Mouse (Mus musculus): ENCODE results near the gene Gm20517.

Gene Gm20517

GRCm38 (mm10) chr17:47596162-47596838 lies 15.1 kb upstream of the Gm20517 start:
- CTCF ChIA-PET: interaction anchor here (0.6 to 1.1 kb wide), 5 partner anchors 8 to 197 kb away, joined by 3 to 10 read pairs (median 5); no protein-coding TSS in a partner anchor

- CTCF ChIA-PET: interaction anchor here (0.6 kb wide), 1 partner anchor 118 kb away, joined by 3 read pairs; no protein-coding TSS in a partner anchor
Observed at GRCm38 (mm10) chr17:47596839-47597164, 14.6 kb upstream of the Gm20517 start.

DNA sequence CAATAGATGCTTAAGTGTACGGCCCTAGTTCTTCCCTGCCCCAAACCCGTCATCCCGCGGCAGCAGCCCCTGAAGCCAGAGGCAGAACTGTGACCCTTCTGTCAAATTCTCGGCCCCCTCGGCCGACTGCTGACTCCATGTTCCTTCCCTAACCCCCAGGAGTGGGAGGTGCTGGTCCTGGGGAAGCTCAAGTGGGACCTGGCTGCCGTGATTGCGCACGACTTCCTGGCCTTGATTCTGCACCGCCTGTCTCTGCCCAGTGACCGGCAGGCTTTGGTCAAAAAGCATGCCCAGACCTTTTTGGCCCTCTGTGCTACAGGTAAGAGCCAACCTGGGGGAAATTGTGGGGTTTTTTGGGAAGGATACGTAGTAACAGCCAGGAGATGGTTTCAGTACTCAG lies 14.1 kb upstream of the Gm20517 start:
- CTCF ChIA-PET: no interaction called here

DNA sequence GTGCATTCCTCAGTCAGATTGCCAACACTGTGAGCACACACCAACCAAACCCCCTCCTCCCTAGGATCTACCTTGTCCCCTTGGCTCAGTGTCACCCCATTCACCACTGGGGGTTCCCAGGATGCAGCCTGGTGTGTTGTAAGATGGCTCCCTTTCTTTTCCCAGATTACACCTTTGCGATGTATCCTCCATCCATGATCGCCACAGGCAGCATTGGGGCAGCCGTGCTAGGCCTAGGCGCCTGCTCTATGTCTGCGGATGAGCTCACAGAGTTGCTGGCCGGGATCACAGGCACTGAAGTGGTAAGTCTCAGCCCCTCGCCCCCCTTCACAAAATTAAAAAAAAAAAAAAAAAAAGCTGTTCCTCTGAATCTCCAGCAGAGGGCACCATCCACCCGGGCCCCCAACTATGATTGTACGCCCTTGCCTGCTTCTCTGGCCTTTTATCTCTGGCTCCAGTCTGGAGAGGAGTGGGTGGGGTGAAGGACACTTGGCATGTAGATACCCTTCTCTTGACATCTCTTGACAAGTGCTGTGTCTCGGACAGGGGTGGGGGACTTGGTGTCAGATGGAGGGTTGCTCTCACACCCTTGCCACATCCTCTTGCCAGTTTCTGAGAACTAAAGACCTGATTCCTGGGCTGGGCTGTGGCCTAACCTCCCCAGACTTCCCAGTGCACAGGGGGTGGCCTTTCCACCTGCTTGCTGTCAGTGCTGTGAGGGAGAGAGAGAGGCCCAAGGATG lies 13.4 kb upstream of the Gm20517 start:
- CTCF ChIA-PET: interaction anchor here (0.6 to 1.1 kb wide), 4 partner anchors 18 to 123 kb away, joined by 3 to 6 read pairs (median 4); no protein-coding TSS in a partner anchor

GRCm38 (mm10) chr17:47598580-47599304 lies 12.6 kb upstream of the Gm20517 start:
- CTCF ChIA-PET: interaction anchor here (0.6 to 1.1 kb wide), 8 partner anchors 10 to 124 kb away, joined by 3 to 6 read pairs (median 4); partner anchors contain the start of genes Gm21981 and Prickle4

DNA sequence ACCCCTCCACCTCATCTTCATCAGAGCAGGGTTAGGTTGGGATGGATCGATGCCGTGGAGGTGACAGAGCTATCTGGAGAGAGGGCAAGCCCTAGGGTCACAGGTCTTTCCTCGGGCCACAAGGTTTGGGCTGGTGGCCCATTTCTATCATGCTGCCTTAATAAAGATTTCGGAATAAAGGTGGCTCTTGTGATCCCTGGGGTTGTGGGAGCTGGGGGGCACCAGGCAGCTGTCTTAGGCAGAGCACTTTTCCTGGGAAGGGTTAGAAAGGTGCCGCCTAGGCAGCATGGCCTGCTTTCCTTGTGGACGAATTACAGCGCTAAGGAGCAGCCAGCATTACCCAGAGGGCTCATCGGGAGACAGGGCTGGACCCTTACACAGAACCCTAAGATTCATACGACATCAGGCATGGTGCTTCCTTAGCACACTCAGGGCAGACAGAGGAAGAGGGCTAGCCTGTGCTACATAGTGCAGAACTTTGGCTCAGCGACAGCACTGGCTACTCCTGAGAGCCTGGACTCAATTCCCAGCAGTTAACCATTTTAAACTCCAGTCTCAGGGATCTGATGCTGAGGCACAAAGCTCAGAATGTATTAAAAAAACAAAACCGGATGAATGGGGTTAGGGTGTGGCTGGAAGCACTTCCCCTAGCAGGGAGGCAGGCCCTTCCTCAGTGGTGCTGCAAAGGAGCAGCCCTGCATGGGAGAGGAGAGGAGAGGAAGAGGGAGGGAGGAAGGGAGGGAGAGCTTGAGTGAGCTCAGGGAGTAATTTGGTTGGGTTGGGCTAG lies 11.7 kb upstream of the Gm20517 start:
- CTCF ChIA-PET: interaction anchor here (0.9 to 1.1 kb wide), 3 partner anchors 9 to 95 kb away, joined by 3 to 4 read pairs (median 4); partner anchors contain the start of genes Gm21981 and Prickle4

DNA sequence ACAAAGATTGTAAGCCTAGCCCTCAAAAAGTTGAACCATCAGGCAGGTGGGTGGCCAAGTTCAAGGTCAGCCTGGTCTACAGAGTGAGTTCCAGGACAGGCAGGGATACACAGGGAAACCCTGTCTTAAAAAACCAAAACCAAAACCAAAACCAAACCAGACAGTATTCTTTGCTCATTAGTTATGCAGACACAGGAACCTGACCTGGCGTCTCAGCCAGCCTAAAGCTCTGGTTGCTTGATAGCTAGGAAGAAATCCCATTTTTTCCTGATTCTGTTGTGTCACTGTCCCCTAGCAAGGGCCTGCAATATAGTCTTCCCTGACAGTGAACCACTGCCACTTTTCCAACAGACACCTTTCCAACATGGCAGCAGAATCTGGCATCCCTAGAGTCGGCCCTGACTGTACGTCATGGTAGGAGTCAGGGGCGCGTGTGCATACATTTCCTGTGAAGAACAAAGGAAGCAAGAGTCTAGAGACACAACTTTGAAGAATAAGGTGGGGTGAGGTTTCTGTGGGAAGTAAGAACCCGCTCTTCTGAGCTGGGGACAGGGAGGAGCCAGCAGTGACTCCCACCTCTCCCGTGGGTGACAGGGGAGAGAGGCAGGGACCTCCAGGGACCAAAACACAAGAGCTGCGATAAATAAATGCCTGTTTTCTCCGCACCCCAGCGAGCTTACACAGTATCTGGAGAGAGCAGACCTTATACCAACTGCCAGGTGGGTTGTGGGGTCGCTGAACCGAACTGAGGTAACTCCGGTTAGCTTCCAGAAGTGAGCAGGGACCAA lies 10.6 kb upstream of the Gm20517 start:
- CTCF ChIA-PET: interaction anchor here (0.6 kb wide), 1 partner anchor 90 kb away, joined by 3 read pairs; no protein-coding TSS in a partner anchor

DNA sequence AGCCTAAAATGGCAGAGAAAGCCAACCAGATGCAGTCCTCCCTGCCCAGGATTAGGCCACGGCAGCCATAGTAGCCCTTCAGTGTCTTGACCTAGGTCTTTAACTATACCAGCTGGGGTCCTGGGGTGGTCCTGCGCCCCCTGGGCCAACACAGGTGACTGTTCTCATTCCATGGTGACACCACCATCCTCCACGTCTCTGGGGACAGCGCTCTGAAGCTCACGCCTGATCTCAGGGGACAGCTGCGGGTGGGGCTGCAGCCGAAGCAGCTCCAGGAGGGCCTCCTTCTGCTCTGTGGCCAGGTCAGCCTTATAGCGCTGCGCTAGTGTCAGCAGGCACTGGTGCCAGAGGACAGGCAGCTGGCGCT lies 10.0 kb upstream of the Gm20517 start:
- CTCF ChIA-PET: interaction anchor here (0.6 kb wide), 1 partner anchor 90 kb away, joined by 3 read pairs; no protein-coding TSS in a partner anchor

DNA sequence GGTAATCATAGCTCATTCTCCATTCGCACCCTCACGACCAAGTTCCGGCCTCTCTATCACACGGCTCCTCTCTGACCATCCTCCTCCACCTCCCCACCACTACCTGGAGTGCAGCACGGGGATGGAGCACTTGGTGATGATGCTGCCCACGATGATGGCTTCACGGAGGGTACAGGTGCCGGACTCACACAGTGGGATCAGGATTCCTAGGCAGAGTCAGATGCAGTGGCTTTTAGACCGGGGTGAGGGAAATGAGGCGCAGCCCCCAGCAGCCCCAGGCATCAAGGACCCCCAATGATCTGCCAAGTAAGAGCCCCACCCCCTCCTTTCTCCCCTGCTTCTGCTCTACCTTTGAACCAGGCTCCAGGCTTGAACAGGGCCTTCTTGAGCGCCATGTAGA lies 9.1 kb upstream of the Gm20517 start:
- CTCF ChIA-PET: interaction anchor here (0.7 kb wide), 1 partner anchor 926 kb away, joined by 3 read pairs; no protein-coding TSS in a partner anchor

DNA sequence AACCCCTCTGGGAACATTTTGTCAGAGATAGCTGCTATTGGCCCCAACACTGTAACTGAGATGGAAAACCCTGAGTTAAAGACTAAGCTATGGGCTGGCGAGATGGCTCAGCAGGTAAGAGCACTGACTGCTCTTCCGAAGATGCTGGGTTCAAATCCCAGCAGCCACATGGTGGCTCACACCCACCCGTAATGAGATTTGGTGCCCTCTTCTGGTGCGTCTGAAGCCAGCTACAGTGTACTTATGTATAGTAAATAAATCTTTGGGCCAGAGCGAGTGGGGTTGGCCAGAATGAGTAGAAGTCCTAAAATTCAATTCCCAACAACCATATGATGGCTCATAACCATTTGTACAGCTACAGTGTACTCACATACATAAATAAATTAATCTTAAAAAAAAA lies 5.2 kb upstream of the Gm20517 start:
- CTCF ChIA-PET: interaction anchor here (0.9 kb wide), 1 partner anchor 95 kb away, joined by 3 read pairs; no protein-coding TSS in a partner anchor

DNA sequence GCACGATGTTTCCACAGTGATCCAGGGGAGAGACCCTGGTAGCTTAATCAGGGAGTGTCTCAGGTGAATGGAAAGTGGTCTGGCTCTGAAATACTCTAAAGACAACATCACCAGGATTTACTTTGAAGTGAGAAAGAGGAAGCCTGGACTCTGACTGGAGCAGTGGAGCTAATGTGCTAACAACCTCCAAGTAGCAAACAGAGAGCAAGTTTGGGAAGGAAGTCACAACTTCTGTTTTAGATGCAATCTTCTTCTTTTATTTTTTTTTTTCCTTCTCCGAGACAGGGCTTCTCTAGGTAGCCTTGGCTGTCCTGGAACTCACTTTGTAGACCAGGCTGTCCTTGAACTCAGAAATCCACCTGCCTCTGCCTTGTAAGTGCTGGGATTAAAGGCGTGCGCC lies 2.2 kb upstream of the Gm20517 start:
- CTCF ChIA-PET: interaction anchor here (1.0 to 1.2 kb wide), 3 partner anchors 14 to 98 kb away, joined by 3 to 5 read pairs (median 3); no protein-coding TSS in a partner anchor

DNA sequence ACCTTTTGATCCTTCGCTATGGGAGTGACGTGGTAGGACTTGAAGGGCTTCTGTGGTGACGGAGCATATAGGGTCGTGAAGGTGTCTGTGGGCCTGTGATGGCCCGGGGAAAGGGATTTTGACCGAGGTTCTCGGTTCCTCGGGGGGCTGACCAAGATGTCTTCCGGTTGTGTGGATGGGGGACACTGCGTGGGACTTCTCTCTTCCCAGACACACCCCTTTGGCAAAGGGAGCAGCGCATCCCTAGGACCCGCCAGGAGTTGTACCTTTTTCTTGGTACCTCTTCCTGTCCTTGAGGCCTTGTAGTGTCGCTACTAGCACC lies 233 bp downstream of the Gm20517 start:
- CTCF ChIA-PET: interaction anchor here (0.6 to 1.5 kb wide), 2 partner anchors 100 to 197 kb away, joined by 4 to 9 read pairs; no protein-coding TSS in a partner anchor

DNA sequence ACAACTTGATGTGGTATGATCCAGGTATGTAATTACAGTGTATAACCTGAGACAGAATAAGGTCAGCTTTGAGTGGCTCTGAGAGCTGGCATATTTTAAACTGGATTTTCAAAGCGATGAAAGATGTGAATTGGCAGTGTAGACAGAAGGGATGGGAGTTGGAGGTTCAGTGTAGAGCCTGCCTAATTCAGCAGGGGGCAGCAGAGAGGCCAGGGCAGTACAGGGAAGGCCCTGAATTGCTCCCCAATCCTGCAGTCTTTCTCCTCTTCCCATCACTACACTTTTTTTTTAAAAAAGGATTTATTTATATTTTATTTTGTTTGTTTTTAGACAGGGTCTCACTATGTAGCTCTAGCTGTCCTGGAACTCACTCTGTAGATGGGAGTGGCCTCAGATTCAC lies 2.6 kb downstream of the Gm20517 start:
- CTCF ChIA-PET: interaction anchor here (1.1 to 1.5 kb wide), 2 partner anchors 63 to 128 kb away, joined by 3 to 4 read pairs; no protein-coding TSS in a partner anchor

- CTCF ChIA-PET: no interaction called here
Observed at GRCm38 (mm10) chr17:47616119-47616518, 4.7 kb downstream of the Gm20517 start.

DNA sequence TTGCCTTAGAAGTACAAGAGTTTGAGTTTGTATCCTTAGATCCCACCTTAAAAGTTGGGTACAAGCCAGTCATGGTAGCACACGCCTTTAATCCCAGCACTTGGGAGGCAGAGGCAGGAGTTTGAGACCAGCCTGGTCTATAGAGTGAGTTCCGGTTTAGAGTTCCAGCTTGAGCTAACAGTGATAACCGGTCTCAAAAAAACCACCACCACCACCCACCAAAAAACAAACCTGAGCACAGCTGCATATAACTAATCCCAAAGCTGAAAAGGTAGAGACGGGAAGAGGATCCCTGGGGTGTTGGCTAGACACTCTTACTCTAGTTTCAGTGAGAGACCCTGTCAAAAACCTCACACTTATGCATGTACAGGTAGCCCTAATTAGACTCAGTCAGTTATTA lies 5.3 kb downstream of the Gm20517 start:
- CTCF ChIA-PET: no interaction called here

DNA sequence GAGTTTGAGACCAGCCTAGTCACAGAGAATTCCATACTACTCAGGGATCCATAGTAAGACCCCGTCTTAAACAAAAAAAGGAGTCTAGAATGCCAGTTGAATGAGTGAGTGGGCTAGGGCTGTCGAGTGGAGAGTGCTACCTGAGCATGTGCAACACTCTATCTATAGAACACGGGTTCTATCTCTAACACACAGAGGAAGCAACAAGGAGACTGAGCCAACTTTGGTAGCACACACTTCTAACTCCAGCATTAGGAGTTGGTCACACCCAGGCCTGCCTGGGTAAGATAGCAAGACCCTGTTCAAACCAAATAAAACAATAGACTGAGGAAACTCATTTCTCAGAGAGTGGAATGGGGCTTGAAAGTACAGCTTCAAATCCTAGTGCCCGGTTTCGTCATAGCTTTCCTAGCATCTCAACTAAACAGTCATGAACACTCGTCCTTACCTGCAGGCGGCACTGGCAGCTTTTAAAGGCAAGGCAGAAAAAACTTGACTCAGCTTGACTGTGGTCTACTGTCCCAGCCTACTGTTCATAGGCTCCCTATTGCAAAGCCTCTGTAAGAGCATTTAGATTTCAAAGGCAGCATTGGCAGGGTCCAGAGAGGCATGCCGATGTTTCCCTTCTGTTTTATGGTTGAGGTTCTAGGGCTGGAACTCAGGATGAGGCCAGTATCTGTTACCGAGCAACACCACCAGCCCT lies 6.4 kb downstream of the Gm20517 start:
- CTCF ChIA-PET: no interaction called here

GRCm38 (mm10) chr17:47618556-47619311 lies 7.3 kb downstream of the Gm20517 start:
- CTCF ChIA-PET: interaction anchor here (0.7 kb wide), 1 partner anchor 25 kb away, joined by 3 read pairs; no protein-coding TSS in a partner anchor

DNA sequence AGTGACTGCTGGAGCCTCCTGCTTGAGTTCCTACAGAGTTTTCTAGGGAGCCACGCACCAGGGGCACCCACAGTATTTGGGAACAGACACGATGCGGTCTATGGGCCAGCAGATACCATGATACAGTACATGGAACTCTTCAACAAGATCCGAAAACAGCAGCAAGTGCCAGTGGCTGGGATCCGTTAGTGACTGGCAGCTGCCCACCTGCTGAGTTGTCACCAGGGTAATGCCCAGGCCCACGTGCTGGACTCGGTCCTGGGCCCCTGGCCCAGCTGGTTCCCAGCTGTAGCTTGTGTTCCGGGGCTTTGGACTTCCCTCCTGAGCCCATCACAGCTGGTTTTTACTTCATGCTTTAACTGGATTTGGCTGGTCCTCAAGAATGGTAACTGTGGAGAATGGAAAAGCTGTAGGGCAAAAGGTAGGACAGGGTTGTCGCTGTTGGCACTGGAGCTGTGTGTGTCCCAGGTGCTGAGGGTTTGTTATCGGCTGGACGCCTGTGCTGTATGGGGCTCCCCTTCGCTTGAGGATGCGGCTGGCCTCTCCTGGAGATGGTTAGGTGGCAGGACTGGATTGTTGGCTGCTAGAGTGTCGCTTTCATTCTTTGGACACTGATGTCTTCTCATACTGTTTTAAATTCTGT lies 11.6 kb downstream of the Gm20517 start:
- CTCF ChIA-PET: interaction anchor here (0.9 to 1.2 kb wide), 2 partner anchors 15 to 24 kb away, joined by 3 read pairs; no protein-coding TSS in a partner anchor

Data from spleen, embryonic (tissue).